Mouse (Mus musculus): ENCODE data around the gene Gm8232.
"Not testable (repeated sequence)": the region's sequence is repeated elsewhere in the genome, so short reads cannot be mapped to it uniquely, and the experiment has no call there.

Gm8232 gene

GRCm38 (mm10) chr14:44433335-44433734, at the start of gene Gm8232:
TSS of gene Gm8232 (plus strand) at chr14:44433635.
- in situ Hi-C loops (cut with MseI, MboI): not testable (repeated sequence)

GRCm38 (mm10) chr14:44384233-44384632, 49.2 kb upstream of the Gm8232 start:
- in situ Hi-C loops (cut with MseI, MboI): not testable (repeated sequence)

GRCm38 (mm10) chr14:44410588-44410987, 22.8 kb upstream of the Gm8232 start, which contains the start of gene Gm3371:
TSS of gene Gm3371 (minus strand) at chr14:44410688.
- in situ Hi-C loops (cut with MseI, MboI): not testable (repeated sequence)
